Mouse (Mus musculus) megakaryocyte progenitor cell, adult 5-6 weeks (primary cell): ENCODE measurements around the gene Olfr498. TPM values are rescaled to one million over a fixed set of nuclear protein-coding genes. Genes with fewer than 3 reads are reported as not detected.

ENCODE experiments used
- ATAC-seq: replicated peaks from 2 replicates; pipeline ENCODE4 v1.8.0; 2016; ENCODE audit warnings: mild to moderate bottlenecking, moderate TSS enrichment, inconsistent platforms; ENCODE audit not compliant: poor library complexity
- total RNA-seq, 2 experiments: library from RNA; stranded (forward) in 1 of 2; stranded (reverse) in 1 of 2; fragments of 157-497, 149-512 nt in 1 of 2; fragments of 200-1000 nt in 1 of 2; gene quantifications; 2 replicates each; pipeline versions ENCODE4 v1.2.3 to v1.2.4; 2015 to 2017

Gene Olfr498
- total RNA-seq (2015) = not detected in 2 replicates
- not detected in 2 replicates for total RNA-seq (2017)

DNA sequence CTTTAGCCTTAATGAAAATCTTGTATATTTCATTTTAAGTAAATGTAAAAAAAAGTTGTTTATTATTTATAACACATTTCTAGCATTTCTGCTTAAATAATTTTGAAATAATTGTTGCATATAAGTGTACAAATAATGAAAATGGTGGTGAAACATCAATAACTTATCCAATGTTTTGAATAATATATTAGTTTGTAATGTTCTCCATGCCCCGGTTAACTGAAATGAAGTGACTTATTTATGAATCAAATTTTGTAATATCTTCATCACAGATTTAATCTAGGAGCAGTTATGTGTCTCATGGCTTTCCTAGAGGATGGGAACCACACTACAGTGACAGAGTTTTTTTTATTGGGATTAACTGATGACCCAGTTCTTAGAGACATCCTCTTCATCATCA lies at the start of gene Olfr498:
Gene Olfr498 (plus strand): TSS at position 301 of the 400 bp plus-strand sequence.
- ATAC-seq = no peak

DNA sequence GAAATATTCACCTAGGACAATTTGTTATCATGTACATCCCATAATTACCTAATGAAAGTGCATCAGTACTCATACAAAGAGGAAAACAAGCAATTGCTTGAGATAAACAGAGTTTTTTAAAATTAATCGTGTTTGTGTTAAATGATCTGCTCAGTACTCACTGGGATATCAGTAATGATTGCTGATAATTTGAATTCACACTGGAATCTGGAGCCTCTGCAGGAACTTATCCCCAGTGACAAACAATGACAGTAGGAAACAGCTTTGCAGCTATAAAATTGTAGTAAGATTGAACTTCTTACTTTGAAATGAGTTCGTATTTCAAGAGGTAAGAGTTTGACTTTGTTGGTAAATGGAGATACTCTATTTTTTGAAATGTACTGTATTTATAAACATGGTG lies 45.0 kb upstream of the Olfr498 start, which contains the start of gene Olfr497:
Gene Olfr497 (plus strand): TSS at position 301 of the 400 bp plus-strand sequence.
- ATAC-seq = no peak

Other genes starting within 250 kb of the Olfr498 start
- not detected in 2 replicates for gene Olfr488, start 207.0 kb upstream of the Olfr498 start, total RNA-seq (2015)
- gene Olfr488, start 207.0 kb upstream of the Olfr498 start, total RNA-seq (2017) = not detected in 2 replicates
- not detected in 2 replicates for gene Olfr490, start 176.4 kb upstream of the Olfr498 start, total RNA-seq (2015)
- gene Olfr490, start 176.4 kb upstream of the Olfr498 start, total RNA-seq (2017) = not detected in 2 replicates
- gene Olfr491, start 151.9 kb upstream of the Olfr498 start, total RNA-seq (2015) = not detected in 2 replicates
- gene Olfr491, start 151.9 kb upstream of the Olfr498 start, total RNA-seq (2017) = not detected in 2 replicates
- gene Olfr492, start 141.7 kb upstream of the Olfr498 start, total RNA-seq (2015) = not detected in 2 replicates
- not detected in 2 replicates for gene Olfr492, start 141.7 kb upstream of the Olfr498 start, total RNA-seq (2017)
- not detected in 2 replicates for gene Olfr493, start 118.3 kb upstream of the Olfr498 start, total RNA-seq (2015)
- not detected in 2 replicates for gene Olfr493, start 118.3 kb upstream of the Olfr498 start, total RNA-seq (2017)
- not detected in 2 replicates for gene Olfr494, start 100.0 kb upstream of the Olfr498 start, total RNA-seq (2015)
- gene Olfr494, start 100.0 kb upstream of the Olfr498 start, total RNA-seq (2017) = not detected in 2 replicates
- not detected in 2 replicates for gene Olfr495, start 72.2 kb upstream of the Olfr498 start, total RNA-seq (2015)
- not detected in 2 replicates for gene Olfr495, start 72.2 kb upstream of the Olfr498 start, total RNA-seq (2017)
- not detected in 2 replicates for gene Olfr497, start 44.9 kb upstream of the Olfr498 start, total RNA-seq (2015)
- not detected in 2 replicates for gene Olfr497, start 44.9 kb upstream of the Olfr498 start, total RNA-seq (2017)
- gene Olfr502, start 59.7 kb downstream of the Olfr498 start, total RNA-seq (2015) = not detected in 2 replicates
- not detected in 2 replicates for gene Olfr502, start 59.7 kb downstream of the Olfr498 start, total RNA-seq (2017)
- gene Olfr503, start 79.2 kb downstream of the Olfr498 start, total RNA-seq (2015) = not detected in 2 replicates
- not detected in 2 replicates for gene Olfr503, start 79.2 kb downstream of the Olfr498 start, total RNA-seq (2017)
- gene Olfr504, start 100.5 kb downstream of the Olfr498 start, total RNA-seq (2015) = not detected in 2 replicates
- not detected in 2 replicates for gene Olfr504, start 100.5 kb downstream of the Olfr498 start, total RNA-seq (2017)
- not detected in 2 replicates for gene Olfr506, start 145.5 kb downstream of the Olfr498 start, total RNA-seq (2015)
- gene Olfr506, start 145.5 kb downstream of the Olfr498 start, total RNA-seq (2017) = not detected in 2 replicates
- gene Olfr507, start 156.5 kb downstream of the Olfr498 start, total RNA-seq (2015) = not detected in 2 replicates
- not detected in 2 replicates for gene Olfr507, start 156.5 kb downstream of the Olfr498 start, total RNA-seq (2017)
- gene Olfr508, start 164.7 kb downstream of the Olfr498 start, total RNA-seq (2015) = not detected in 2 replicates
- gene Olfr508, start 164.7 kb downstream of the Olfr498 start, total RNA-seq (2017) = not detected in 2 replicates
- not detected in 2 replicates for gene Olfr509, start 186.6 kb downstream of the Olfr498 start, total RNA-seq (2015)
- not detected in 2 replicates for gene Olfr509, start 186.6 kb downstream of the Olfr498 start, total RNA-seq (2017)
- gene Olfr510, start 201.1 kb downstream of the Olfr498 start, total RNA-seq (2015) = not detected in 2 replicates
- not detected in 2 replicates for gene Olfr510, start 201.1 kb downstream of the Olfr498 start, total RNA-seq (2017)
- gene Olfr512, start 248.0 kb downstream of the Olfr498 start, total RNA-seq (2015) = not detected in 2 replicates
- gene Olfr512, start 248.0 kb downstream of the Olfr498 start, total RNA-seq (2017) = not detected in 2 replicates